Mouse (Mus musculus) 416B (cell line): ENCODE results near the gene Cpd.
"Not testable (repeated sequence)": the region's sequence is repeated elsewhere in the genome, so short reads cannot be mapped to it uniquely, and the experiment has no call there.

Experiments
- DNase-seq: peaks from one replicate; pipeline ENCODE4 v3.0.0; 2011; ENCODE audit warnings: low read depth

Cpd gene

DNA sequence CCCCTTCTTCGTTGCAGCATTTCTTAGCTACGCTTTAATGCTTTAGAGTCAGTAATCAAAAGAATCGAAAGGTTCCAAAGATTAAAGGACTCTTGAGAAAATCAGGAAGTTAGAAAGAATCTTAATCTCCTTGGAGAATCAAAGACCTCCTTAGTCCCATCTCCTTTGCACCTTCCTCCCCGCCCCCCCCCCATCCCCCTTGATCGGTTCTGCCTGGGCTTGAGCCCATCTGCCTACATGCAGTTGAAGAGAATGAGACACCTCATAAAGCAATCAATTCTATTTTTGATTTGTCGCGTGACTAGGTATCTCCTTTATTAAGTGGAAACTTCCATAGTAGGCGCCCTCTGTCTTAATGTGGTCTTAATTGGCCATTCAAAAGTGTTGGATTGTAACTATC, 536 bp upstream of the Cpd start:
- DNase-seq, result no peak

DNA sequence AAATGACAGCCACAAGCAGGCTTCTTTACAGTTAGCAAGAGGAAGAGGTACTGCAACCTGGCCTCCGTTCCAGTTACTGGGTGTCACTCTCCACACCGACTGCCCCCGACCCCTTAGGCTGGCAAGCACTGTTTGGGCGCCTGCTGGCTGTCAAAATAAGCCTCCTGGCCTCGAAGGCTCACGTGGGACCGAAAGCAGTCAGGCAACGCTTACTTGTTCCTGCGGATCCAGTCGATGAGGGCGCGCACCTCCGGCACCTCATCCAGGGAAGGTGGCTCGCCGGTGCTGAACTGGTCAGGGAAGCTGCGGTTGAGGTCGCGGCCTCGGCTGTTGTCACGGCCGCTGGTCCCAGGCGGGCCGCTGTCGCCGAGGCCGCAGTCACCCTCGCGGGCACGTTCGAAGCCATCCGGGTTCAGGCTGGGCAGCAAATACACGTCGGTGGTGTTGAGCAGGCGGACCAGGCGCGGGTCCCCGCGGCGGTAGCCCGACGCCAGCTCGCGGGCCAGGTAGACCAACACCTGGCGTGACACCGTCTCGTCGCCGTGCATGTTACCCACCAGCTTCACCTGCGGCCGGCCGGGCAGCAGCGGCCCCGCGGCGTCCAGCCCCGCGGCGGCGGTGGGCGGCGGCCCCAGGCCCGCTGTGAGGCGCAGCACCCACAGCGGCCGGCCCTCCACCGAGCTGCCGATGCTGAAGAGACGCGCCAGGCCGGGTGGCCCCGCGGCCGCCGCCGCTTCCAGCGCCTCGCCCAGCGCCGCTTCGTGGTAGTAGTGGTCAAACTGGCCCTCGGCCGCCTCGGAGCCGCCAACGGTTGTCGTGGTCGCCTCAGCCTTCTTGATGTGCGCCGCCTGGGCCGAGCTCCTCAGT, 574 bp downstream of the Cpd start:
- no peak for DNase-seq

DNA sequence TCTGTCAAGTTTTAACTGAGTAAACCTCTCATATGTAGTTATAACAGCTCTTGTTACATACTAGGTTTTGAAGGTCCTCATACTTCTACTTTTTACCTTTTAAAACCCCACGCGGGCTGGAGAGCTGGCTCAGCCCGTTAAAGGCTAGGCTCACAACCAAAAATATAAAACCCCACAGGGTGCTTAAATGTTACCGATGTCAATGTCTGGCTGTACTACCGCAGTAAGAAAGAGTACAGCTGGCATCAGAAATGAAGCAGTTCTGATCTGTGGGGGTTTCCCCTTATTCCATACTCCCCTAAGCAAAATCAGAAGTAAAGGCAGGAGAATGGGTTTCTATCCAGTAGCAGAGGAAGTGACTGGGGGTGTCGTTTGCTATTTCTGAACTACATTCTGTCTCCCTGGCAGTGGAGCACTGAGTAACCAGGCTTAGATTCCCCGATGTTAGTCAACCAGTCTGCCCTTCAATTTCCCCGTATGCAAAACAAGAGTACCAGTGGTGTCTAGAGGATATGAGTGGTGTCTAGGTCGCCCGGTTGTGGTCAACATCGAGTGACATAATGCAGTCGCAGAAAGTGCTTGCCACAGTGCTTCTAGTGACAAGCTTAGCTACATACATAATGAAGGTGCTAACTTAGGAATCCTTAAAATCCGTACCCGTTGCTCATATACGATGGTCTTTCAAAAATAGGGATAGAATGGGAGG, 1.4 kb downstream of the Cpd start:
- DNase-seq, result peak; percentile 93

DNA sequence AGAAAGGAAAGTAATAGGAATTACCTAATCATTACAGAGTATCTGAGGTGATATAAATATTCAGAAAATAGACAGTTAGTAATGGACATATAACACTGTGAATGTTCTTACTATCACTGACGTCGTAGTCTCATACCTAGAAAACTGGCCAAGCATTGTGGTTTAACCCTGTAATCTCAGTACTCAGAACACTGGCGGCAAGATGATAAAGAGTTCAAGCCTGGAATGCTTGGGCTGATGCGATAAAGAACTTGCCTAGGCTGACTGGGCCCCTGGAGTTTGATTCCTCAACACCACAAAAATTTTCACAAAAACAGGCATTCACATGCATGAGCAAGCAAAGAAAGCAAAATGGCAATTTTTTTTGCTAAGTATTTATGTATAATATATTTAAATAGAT, 8.2 kb downstream of the Cpd start:
- DNase-seq, result no peak

DNA sequence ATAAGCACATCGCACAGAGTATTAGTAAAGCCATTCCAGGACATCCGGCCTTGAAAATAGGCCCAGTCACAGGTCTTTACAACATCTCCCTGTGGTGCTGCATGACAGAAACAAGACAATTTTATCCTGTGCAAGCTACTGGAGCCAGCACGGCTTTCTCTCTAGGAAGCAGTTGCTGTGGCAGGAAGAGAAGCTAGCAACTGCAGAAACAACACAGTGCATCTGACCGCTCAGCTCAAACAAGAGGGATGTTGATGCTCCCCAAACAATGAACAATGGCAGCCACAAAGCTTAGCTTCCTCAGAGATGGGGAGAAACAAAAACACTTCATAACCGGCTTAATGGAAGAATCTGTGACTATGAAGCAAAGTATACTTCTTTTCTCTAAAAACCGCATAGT, 10.5 kb downstream of the Cpd start:
- no peak for DNase-seq

DNA sequence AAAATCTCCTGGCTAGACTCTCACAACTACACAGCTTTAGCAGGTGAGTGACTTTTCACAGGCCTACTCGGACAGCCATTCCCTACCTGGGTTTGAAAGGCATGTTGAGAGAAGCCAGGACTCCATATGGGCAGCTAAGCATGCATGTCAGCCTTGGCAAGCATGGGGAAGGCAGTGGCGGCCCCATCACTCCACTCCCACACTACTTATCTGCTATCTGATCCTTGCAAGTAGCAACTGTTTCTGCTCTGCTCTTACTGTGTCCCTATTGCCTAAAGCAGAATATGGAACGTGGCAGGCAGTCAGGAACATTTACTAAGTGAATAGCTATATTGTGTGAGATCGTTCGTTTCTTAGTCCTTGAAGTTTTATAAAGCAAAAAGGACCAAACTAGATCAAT, 10.9 kb downstream of the Cpd start:
- DNase-seq, result no peak

DNA sequence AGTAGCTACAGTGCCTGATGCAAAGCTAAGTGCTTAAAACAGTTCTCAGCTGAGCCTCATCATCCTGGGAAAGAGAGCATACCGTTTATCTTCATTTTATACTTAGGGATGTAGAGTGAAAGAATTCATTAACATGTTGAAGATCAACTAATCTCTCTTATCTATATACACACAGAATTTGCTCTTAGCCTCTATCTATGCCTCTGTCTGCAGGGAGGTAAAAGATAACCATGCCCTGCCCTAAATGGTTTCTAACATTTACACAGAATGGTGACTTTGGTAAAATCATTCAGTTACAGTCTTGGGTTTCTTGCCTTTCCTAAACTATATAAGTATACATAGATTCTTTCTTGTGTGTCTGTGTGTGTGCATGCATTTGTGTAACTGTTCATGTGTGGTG, 12.2 kb downstream of the Cpd start:
- DNase-seq, result no peak

DNA sequence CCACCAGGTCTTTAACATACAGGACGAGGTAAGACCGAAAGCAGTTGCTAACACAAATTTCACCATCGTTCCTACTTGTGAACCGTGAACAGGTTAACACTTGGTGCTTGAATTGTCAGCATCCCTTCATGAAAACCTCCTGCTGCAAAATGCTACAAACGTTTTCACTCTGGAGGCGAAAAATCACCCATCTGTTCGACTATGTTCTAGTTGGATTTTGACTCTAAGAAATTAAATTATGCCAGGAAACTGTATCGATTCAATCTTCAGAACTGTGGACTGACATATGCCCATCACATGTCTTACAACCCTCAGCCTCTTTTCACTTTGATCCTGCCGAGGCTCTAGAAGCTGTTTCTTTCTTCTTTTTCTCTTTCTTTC, 21.9 kb downstream of the Cpd start:
- no peak for DNase-seq

DNA sequence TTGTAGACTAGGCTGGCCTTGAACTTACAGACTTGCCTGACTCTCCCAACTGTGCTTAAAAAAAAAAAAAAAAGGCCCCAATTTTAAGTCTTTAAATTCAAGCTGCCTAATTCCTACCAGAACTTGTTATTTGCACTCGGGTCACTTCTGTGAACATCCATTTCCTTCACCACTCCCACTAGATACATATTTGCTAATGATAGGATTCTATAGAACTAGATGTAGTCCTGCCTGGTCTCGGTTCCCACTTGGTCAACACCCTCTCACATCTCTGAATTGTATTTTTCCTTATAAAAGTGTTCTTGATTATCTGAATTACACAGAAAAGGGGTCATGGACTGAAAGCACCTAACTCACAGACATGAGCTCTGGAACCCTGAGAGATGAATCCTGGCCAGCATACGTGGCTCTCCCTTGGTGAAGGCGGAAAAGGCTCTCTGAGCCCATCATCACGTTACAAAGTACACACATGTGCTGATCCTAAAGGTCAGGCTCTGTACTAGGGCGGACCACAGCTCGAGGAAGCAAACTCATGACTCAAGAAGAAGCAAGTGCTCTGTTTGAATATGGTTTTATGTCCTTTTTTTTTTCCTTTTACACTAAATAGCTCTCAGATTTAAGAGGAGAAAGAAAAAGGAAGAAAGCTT, 22.5 kb downstream of the Cpd start:
- no peak for DNase-seq

DNA sequence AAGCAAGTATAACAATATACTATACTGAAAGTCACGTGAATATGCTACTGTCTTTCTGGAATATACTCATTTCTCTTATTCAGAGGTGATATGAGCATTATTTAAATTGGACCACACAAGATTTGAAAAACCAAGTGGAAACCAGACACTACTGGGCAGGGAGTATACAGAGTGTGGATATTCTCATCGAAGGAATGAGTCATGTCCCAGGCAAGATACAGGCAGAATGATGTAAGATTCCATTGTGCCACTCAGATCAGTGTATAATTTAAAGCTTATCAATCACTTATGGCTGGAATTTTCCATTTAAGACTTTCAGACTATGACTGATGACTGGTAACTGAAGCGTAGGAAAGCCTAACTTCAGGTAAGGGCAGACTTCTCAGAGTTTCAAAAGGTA, 23.2 kb downstream of the Cpd start:
- DNase-seq, result peak; percentile 43

DNA sequence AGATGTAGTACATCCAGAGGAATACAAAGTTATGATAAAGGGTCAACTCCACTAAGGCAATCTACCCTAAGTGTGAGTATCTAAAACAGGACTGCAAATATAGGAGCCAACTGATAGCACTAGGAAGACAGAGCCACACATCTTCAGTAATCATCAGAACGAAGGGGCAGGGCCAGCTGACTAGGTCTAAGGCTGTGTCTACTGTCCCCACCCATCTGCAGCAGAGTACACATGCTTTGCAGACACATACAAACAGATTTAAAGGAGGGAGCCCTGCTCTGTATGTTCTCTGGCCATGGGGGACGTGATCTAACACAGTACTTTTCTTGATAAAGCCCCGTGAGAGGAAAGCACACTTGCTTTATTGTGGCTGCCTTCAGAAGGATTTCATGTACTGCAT, 25.5 kb downstream of the Cpd start:
- DNase-seq, result no peak

DNA sequence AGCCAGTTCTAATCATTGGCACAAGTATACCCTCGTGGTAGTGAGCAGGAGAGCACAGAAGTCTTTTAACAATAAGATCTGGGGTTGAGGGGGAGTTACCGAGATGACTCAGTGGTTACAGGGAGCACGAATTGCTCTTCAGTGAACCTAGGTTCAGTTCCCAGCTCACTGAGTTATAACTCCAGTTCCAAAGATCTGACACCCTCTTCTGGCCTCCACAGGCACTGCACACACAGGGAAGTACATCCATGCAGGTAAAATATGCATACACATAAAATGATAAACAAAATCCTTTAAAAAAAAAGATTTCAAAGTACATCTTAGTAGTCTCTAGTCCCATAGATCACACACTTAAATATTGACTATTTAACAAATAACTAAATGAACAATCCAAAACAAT, 29.2 kb downstream of the Cpd start:
- DNase-seq, result peak; percentile 10

DNA sequence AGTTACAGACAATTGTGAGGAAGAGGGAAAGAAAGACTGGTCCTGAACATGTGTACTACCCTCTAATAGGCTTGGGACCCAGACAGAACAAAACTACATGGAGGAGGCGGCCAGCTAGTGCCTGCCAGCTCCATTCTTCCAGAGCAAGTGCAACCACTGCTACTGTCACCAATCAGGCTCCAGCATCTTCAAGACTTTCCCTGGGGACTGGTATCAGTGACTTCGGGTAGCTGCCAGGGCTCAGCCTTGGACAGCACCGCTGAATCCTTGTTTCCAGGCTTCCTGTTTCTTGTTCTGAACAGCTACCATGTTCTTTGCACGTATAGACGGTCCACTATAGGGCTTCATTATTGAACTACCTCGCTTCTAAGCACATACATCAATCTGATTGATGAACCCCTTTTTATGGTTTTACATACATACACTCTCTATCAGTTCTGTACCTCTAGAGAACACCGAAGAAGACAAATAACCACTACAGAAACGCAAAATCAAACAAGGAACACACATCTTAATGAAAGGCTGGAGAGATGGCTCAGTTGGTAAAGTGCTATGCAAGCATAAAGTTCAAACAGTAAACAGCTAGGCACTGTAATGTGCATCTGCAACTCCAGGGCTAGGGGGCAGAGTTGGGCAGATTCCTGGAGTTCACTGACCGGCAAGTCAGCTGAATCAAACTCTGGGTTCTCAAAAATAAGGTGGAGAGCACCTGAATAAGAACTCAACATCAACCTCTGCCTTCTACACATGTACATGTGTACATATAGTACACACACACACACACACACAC, 35.9 kb downstream of the Cpd start:
- peak; percentile 28 for DNase-seq

DNA sequence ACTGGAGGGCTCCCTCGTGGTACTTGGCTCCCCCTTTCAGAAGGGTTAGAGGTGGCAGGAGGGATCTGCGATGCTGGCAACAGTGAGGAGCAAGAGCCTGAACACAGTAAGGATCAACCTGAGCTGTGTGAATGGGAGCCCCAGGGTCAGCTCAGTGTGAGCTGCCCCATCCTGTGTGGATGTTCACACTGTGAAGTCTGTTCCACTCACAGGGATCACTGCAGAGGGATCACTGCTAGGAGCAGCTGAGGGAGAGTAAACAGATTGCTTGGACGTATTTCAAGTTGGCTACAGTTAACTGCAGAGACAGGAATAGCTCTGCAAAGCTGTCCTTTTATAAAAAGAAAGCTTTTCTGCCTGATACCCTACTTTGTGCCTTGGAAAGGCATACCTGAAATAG, 37.4 kb downstream of the Cpd start:
- no peak for DNase-seq

DNA sequence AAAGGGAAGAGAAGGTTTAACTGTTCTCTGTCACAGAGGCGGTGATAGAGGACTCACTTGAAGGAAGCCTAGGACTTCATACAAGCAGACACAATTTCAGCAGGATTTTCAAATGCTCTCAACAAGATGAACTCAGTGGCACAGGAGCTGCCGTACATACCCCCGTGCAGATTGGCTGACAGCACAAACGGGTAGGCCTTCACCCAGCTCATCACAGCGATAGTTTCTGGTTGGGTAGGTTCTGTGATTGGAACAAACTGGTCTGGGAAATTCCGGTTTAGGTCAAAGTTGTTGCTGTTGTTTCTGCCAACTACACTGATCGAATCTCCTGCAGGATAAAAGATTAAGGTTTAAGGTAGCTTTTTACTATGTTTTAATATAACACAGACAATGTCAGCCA, 38.3 kb downstream of the Cpd start:
- no peak for DNase-seq

DNA sequence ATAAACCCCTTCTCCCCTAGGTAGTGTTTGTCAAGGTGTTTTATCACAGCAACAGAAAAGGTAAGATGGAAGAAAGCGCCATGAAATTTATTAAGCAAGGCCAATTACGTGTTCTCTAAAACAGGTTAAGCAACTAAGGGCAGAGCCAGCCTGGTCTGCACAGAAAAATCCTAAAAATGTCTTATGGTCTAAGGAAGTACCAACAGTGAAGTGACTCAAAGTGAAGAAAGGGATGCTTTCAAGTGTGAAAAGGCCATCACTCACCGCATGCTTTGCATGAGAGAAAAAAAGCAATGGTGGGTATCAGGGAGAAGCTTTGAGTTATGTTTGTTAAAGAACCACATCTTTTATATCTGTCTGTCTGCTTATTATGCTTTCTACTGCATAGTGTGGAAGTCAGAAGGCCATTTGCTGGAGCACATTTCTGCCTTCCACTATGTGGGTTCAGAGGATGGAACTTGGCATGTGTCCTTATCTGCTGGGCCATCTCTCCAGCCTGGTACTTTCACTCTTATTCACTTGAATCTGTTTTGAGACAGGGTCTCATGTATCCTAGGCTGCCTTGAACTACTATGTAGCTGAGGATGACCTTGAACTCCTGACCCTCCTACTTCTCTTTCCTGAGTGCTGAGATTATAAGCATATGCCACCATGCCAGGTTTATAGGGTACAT, 39.7 kb downstream of the Cpd start:
- no peak for DNase-seq

DNA sequence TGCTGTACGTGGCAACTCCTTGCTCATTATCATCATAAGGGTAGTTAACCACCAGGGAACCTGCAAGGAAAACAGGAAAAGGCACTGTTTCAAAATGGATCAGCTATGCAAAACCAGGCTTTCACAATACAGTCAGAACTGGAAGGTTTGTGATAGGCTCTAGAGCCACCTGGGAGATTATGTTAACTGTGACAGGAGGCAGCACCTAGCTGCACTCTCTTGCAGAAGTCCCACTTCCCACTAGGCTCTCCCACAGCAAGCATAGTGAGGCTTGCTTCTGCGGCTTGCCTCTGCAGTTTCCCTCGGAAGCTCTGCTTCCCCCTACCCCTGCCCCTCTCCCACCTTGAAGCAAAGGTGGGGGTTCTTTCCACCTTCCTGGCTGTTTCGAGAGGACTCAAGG, 40.8 kb downstream of the Cpd start:
- DNase-seq, result no peak

DNA sequence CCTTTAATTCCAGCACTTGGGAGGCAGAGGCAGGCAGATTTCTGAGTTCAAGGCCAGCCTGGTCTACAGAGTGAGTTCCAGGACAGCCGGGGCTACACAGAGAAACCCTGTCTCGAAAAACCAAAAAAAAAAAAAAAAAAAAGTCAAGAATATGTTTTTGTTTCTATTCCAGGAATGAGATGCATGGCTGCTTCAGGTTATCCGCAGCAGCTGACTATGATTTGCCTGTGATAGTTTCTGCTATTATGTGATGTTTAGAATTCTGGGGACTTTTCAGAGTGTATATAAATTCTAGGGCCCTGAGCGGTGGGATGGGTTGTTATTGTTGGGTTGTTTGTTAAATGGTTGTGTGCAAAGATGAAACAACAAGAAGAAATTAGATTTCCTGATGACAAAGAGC, 41.7 kb downstream of the Cpd start:
- not testable (repeated sequence) for DNase-seq

DNA sequence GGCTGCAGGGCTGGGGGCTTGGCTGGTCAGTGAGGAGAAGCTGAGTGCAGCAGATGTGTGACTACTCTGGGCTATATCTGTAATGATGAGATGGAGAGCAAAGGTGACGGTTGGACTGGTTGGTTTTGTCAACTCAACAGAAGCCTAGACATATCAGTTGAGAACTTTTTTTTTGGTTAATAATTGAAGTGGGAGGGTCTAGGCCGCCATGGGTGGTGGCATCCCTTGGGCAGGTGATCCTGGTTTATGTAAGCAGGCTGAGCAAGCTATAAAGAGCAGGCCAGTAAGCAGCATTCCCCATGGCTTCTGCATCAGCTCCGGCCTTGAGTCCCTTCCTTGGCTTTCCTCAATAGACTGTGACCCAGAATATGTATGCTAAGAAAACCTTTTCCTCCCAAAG, 43.6 kb downstream of the Cpd start:
- no peak for DNase-seq

DNA sequence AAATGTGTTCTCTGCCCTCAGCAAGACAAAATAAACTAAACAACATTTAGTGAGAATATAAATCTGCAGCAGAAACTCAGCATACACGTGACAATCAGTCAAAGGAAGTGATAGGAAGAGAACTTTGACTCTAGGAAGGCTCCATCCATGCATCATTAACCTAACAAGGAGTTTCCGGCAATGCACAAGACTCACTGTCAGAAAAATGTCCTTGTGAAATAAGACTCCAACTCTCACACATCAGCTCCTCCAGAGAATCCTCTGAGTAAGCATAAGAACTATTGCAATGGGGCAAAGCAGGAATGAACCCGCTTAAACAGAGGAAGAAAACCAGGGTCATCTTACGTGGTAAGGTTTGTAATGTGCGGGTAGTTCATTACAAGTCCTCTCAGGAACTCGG, 49.6 kb downstream of the Cpd start:
- no peak for DNase-seq

DNA sequence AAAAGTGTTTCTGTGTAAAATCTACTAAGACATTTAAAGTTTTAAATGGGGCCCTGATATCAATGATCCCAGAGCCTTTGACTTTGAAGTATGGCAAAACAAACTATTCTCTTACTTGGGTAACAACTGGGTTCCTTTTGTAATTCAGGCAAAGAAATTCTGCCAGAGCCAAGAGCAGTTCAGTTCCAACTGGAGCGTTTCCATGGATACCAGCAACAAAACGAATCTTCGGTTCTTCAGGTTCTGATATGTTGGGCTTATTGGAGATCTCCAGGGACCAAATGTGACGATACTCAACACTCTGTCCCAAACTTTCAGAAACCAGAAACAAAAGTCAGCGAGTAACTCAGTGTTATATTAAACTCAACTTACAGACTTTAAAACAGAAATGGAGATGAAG, 51.5 kb downstream of the Cpd start:
- no peak for DNase-seq

DNA sequence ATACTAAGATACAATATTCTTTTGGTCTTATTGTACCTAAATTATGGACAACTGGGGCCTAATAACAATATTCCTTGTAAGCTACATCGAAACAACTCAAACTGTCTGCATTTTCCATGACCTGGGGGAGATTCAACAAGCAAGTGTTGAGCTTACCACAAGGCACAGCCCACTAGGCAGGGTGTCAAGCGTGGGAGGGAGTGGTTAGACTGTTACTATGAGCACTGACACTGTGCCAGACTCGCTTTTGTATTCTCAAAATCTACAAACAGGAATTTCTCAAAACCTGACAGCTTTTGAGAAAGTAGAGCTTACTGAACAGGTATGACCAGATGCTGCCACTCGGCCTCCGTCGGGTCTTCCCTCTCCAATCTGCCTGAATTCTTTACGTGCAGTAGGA, 55.5 kb downstream of the Cpd start:
- DNase-seq, result no peak
